Mouse (Mus musculus): Measurements from ENCODE around the gene 4430402I18Rik.

- TF ChIP-seq CTCF (IDR thresholded peaks at IDR 0.05) = no peak
- no peak for TF ChIP-seq POLR2A (IDR thresholded peaks at IDR 0.05; ENCODE audit: insufficient read depth, low read depth, low read length)
- no peak for TF ChIP-seq EP300 (IDR thresholded peaks at IDR 0.05; ENCODE audit: insufficient read depth, low read depth, low read length)
Observed at GRCm38 (mm10) chr19:28896639-28897038, 71.0 kb downstream of the 4430402I18Rik start.

All from heart, adult 2 months (tissue).